Mouse (Mus musculus) heart, adult 10 weeks (tissue): Measurements from ENCODE around the gene Gm7982. TPM values are rescaled to one million over a fixed set of nuclear protein-coding genes. Genes with fewer than 3 reads are reported as not detected.

Source experiments
- polyA plus RNA-seq: library from polyadenylated mRNA; stranded (reverse); fragments of 350-450 nt; fragmentation: Illumina TruSeq; extraction: RNeasy Lipid Tissue Mini Kit (QIAGEN cat#74804); gene quantifications from one replicate; pipeline ENCODE4 v1.2.3, GENCODE M21; 2014; ENCODE audit warnings: low read depth, low replicate concordance

Gm7982 gene
- polyA plus RNA-seq = not detected

GRCm38 (mm10) chr5:95741714-95742113 lies at the start of gene Gm7982:
Gene Gm7982, plus strand, starts transcription at chr5:95742014.

GRCm38 (mm10) chr5:95736073-95736472 lies 5.7 kb upstream of the Gm7982 start, which contains the start of gene Gm7978:
Gene Gm7978, minus strand, starts transcription at chr5:95736173.

GRCm38 (mm10) chr5:95775690-95776089 lies 33.9 kb downstream of the Gm7982 start, which contains the start of gene E330014E10Rik:
Gene E330014E10Rik, plus strand, starts transcription at chr5:95775990.

Other genes with a start within 250 kb of the Gm7982 start
- not detected for gene Gm3286, start 231.3 kb upstream of the Gm7982 start, polyA plus RNA-seq
- gene Gm7971, start 147.1 kb upstream of the Gm7982 start, polyA plus RNA-seq = not detected
- gene Gm7978, start 5.8 kb upstream of the Gm7982 start, polyA plus RNA-seq = not detected
- gene E330014E10Rik, start 34.0 kb downstream of the Gm7982 start, polyA plus RNA-seq = not detected
- 2.5 TPM for gene Cxcl13, start 214.9 kb downstream of the Gm7982 start, polyA plus RNA-seq